Mouse (Mus musculus): ENCODE measurements around the gene Tmsb15l. TPM values are rescaled to one million over a fixed set of nuclear protein-coding genes. Genes with fewer than 3 reads are reported as not detected.

Tmsb15l gene
- 0.07 TPM for polyA plus RNA-seq (2012; fragmentation: generic; extraction: Trizol)
- long read RNA-seq, experiment 1, result 0 reads
- long read RNA-seq, experiment 2, result 0 reads

GRCm38 (mm10) chrX:136976424-136977084, at the start of gene Tmsb15l, which contains the start of gene Tmsb15b1:
TSS of gene Tmsb15l (minus strand) at chrX:136976869.
TSS of gene Tmsb15b1 (minus strand) at chrX:136976874.
- no peaks in the 10 kb centered on the region for H3K79me3 ChIP-seq (ENCODE audit: low read depth)
- H3K36me3 ChIP-seq (ENCODE audit: control insufficient read depth, insufficient read depth), result no peaks in the 10 kb centered on the region
- H3K79me2 ChIP-seq (ENCODE audit: control insufficient read depth, insufficient read depth), result no peaks in the 10 kb centered on the region
- TF ChIP-seq MYOD1 (IDR thresholded peaks at IDR 0.05; ENCODE audit: control insufficient read depth, insufficient read length, low read depth) (no peak), USF1 (IDR thresholded peaks at IDR 0.05; ENCODE audit: low read depth) (no peak), FOSL1 (IDR thresholded peaks at IDR 0.05; ENCODE audit: insufficient read depth, low read length, poor library complexity, severe bottlenecking) (no peak), MYOG (IDR thresholded peaks at IDR 0.05; ENCODE audit: control insufficient read depth, extremely low read depth, insufficient read length) (no peak), CTCF (IDR thresholded peaks at IDR 0.05; ENCODE audit: control insufficient read depth, insufficient read depth, insufficient read length) (no peak), CEBPB (IDR thresholded peaks at IDR 0.05; ENCODE audit: low read depth) (no peak), MAX (IDR thresholded peaks at IDR 0.05) (no peak)
- H3K27me3 ChIP-seq (ENCODE audit: control insufficient read depth, insufficient read depth, insufficient read length), result no peaks in the 10 kb centered on the region
- H3ac ChIP-seq (ENCODE audit: control insufficient read depth, insufficient read length, low read depth), result no peak within 1 kb of the TSS
- H3K4me3 ChIP-seq (ENCODE audit: insufficient read depth, poor library complexity, severe bottlenecking), result no peak within 1 kb of the TSS

- TF ChIP-seq CTCF (IDR thresholded peaks at IDR 0.05; ENCODE audit: control insufficient read depth, insufficient read depth, insufficient read length) (no peak), MAX (IDR thresholded peaks at IDR 0.05) (no peak), FOSL1 (IDR thresholded peaks at IDR 0.05; ENCODE audit: insufficient read depth, low read length, poor library complexity, severe bottlenecking) (no peak), USF1 (IDR thresholded peaks at IDR 0.05; ENCODE audit: low read depth) (no peak)
- no peaks in the 10 kb centered on the region for H3K36me3 ChIP-seq (ENCODE audit: control insufficient read depth, insufficient read depth)
- no peak overlapping the region for H3ac ChIP-seq (ENCODE audit: control insufficient read depth, insufficient read length, low read depth)
- no peaks in the 10 kb centered on the region for H3K79me3 ChIP-seq (ENCODE audit: low read depth)
- no peaks in the 10 kb centered on the region for H3K79me2 ChIP-seq (ENCODE audit: control insufficient read depth, insufficient read depth)
- H3K4me3 ChIP-seq (ENCODE audit: insufficient read depth, poor library complexity, severe bottlenecking), result no peak overlapping the region
- no peaks in the 10 kb centered on the region for H3K27me3 ChIP-seq (ENCODE audit: control insufficient read depth, insufficient read depth, insufficient read length)
Measured at GRCm38 (mm10) chrX:137019310-137019709, 42.6 kb upstream of the Tmsb15l start.

DNA sequence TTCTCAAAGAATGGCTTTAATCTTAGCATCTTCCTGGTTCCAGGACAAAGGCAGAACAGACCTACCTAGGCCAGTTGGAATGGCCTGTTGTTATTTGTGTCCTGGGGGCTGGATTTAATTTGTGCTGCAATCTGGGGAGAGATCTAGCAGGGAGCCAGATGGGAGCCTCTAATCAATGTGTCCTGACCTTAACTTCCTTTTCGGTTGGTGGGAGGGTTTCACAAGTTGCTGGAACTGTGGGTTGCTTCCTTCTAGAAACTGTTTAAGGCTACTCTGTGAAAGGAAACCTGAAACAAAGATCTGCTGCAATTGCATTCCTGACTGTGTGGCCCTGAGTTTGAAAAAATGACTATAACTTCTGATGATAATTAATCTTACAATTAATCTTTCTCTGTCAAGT, 41.0 kb upstream of the Tmsb15l start:
- Histone ChIP-seq H3K79me2 (ENCODE audit: control insufficient read depth, insufficient read depth) (no peaks in the 10 kb centered on the region), H3K4me3 (ENCODE audit: insufficient read depth, poor library complexity, severe bottlenecking) (no peak overlapping the region), H3K36me3 (ENCODE audit: control insufficient read depth, insufficient read depth) (no peaks in the 10 kb centered on the region), H3ac (ENCODE audit: control insufficient read depth, insufficient read length, low read depth) (no peak overlapping the region), H3K79me3 (ENCODE audit: low read depth) (no peaks in the 10 kb centered on the region), H3K27me3 (ENCODE audit: control insufficient read depth, insufficient read depth, insufficient read length) (no peaks in the 10 kb centered on the region)
- TF ChIP-seq MYOD1 (IDR thresholded peaks at IDR 0.05; ENCODE audit: control insufficient read depth, insufficient read length, low read depth) (no peak), CTCF (IDR thresholded peaks at IDR 0.05; ENCODE audit: control insufficient read depth, insufficient read depth, insufficient read length) (no peak), MYOG (IDR thresholded peaks at IDR 0.05; ENCODE audit: control insufficient read depth, extremely low read depth, insufficient read length) (no peak), CEBPB (IDR thresholded peaks at IDR 0.05; ENCODE audit: low read depth) (no peak), MAX (IDR thresholded peaks at IDR 0.05) (no peak), FOSL1 (IDR thresholded peaks at IDR 0.05; ENCODE audit: insufficient read depth, low read length, poor library complexity, severe bottlenecking) (no peak), USF1 (IDR thresholded peaks at IDR 0.05; ENCODE audit: low read depth) (no peak)

DNA sequence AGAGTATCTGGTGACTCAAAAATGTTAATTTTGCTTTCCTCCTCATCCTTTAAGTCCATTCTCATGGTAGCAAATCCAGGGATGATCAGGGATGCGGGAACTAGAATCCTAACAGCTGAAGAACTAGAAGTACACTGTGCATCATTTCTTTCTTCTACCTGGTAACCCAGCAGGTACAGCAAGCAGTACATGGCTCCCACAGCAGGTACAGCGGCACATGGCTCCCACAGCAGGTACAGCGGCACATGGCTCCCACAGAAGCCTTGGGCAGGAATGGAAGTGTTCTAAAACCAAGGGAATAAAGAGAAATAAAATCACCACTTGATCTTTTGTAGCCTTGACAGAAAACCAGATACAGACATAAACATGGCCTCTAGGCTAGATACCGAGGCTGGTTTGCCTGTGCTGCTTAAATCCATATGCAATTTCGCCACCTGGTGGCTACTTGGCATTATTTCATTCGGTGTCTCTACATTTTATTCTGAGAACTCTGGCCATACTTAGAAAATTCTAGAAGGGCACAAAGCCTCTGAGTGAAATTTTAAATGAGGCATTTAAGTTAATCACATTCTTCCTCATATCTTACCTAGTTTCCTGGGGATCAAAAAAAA, 38.5 kb upstream of the Tmsb15l start:
- Histone ChIP-seq H3K4me3 (ENCODE audit: insufficient read depth, poor library complexity, severe bottlenecking) (no peak overlapping the region), H3K27me3 (ENCODE audit: control insufficient read depth, insufficient read depth, insufficient read length) (no peaks in the 10 kb centered on the region), H3ac (ENCODE audit: control insufficient read depth, insufficient read length, low read depth) (no peak overlapping the region), H3K36me3 (ENCODE audit: control insufficient read depth, insufficient read depth) (no peaks in the 10 kb centered on the region), H3K79me2 (ENCODE audit: control insufficient read depth, insufficient read depth) (no peaks in the 10 kb centered on the region), H3K79me3 (ENCODE audit: low read depth) (no peaks in the 10 kb centered on the region)
- no peak for TF ChIP-seq USF1 (IDR thresholded peaks at IDR 0.05; ENCODE audit: low read depth)
- TF ChIP-seq CEBPB (IDR thresholded peaks at IDR 0.05; ENCODE audit: low read depth), result no peak

DNA sequence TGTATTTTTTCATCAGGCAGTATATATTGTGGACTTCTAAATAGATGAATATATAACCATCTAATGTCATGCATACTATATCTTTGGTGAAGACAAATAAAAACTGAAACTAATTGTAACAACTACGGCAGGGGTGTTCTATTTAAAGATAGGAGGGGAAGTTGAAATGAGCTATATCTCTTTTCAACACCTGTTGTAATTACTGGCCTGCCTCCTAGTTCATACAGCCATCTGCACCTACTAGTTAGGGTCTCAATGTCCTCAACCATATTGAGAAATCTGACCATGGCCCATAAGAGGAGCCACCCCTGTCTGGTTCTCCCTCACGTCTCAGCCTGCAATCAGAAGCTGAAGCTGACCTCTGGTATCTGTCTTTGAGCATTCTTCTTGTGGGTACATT, 19.6 kb upstream of the Tmsb15l start:
- Histone ChIP-seq H3K79me3 (ENCODE audit: low read depth) (no peaks in the 10 kb centered on the region), H3ac (ENCODE audit: control insufficient read depth, insufficient read length, low read depth) (no peak overlapping the region), H3K4me3 (ENCODE audit: insufficient read depth, poor library complexity, severe bottlenecking) (no peak overlapping the region), H3K79me2 (ENCODE audit: control insufficient read depth, insufficient read depth) (no peaks in the 10 kb centered on the region), H3K36me3 (ENCODE audit: control insufficient read depth, insufficient read depth) (no peaks in the 10 kb centered on the region), H3K27me3 (ENCODE audit: control insufficient read depth, insufficient read depth, insufficient read length) (no peaks in the 10 kb centered on the region)
- TF ChIP-seq MYOD1 (IDR thresholded peaks at IDR 0.05; ENCODE audit: control insufficient read depth, insufficient read length, low read depth), result no peak
- no peak for TF ChIP-seq USF1 (IDR thresholded peaks at IDR 0.05; ENCODE audit: low read depth)
- no peak for TF ChIP-seq CTCF (IDR thresholded peaks at IDR 0.05; ENCODE audit: control insufficient read depth, insufficient read depth, insufficient read length)
- TF ChIP-seq MAX (IDR thresholded peaks at IDR 0.05), result no peak
- no peak for TF ChIP-seq MYOG (IDR thresholded peaks at IDR 0.05; ENCODE audit: control insufficient read depth, extremely low read depth, insufficient read length)

GRCm38 (mm10) chrX:136993641-136994040, 17.0 kb upstream of the Tmsb15l start:
- Histone ChIP-seq H3K79me2 (ENCODE audit: control insufficient read depth, insufficient read depth) (no peaks in the 10 kb centered on the region), H3ac (ENCODE audit: control insufficient read depth, insufficient read length, low read depth) (no peak overlapping the region), H3K36me3 (ENCODE audit: control insufficient read depth, insufficient read depth) (no peaks in the 10 kb centered on the region), H3K27me3 (ENCODE audit: control insufficient read depth, insufficient read depth, insufficient read length) (no peaks in the 10 kb centered on the region), H3K4me3 (ENCODE audit: insufficient read depth, poor library complexity, severe bottlenecking) (no peak overlapping the region), H3K79me3 (ENCODE audit: low read depth) (no peaks in the 10 kb centered on the region)
- TF ChIP-seq CTCF (IDR thresholded peaks at IDR 0.05; ENCODE audit: control insufficient read depth, insufficient read depth, insufficient read length) (no peak), MYOD1 (IDR thresholded peaks at IDR 0.05; ENCODE audit: control insufficient read depth, insufficient read length, low read depth) (no peak), MAX (IDR thresholded peaks at IDR 0.05) (no peak), USF1 (IDR thresholded peaks at IDR 0.05; ENCODE audit: low read depth) (no peak), CEBPB (IDR thresholded peaks at IDR 0.05; ENCODE audit: low read depth) (no peak), FOSL1 (IDR thresholded peaks at IDR 0.05; ENCODE audit: insufficient read depth, low read length, poor library complexity, severe bottlenecking) (no peak), MYOG (IDR thresholded peaks at IDR 0.05; ENCODE audit: control insufficient read depth, extremely low read depth, insufficient read length) (no peak)

All from C2C12 (cell line).